Mouse (Mus musculus) heart, embryonic 10.5 days (tissue): ENCODE results near the gene Padi2. TPM values are rescaled to one million over a fixed set of nuclear protein-coding genes. Genes with fewer than 3 reads are reported as not detected.

ENCODE experiments used
- DNase-seq: peaks from one replicate; pipeline ENCODE4 v3.0.0-alpha.2; 2017; ENCODE audit warnings: low spot score
- H3K27ac ChIP-seq: fragments of 300-500 bp; sonication (generic); 2 replicates; pipeline ENCODE4 v1.5.1; 2016; ENCODE audit warnings: mild to moderate bottlenecking
- H3K27me3 ChIP-seq: fragments of 300-500 bp; sonication (generic); 2 replicates; pipeline ENCODE4 v1.6.1; 2016; ENCODE audit warnings: mild to moderate bottlenecking; ENCODE audit not compliant: poor library complexity, insufficient read depth, severe bottlenecking
- H3K36me3 ChIP-seq: fragments of 300-500 bp; sonication (generic); 2 replicates; pipeline ENCODE4 v1.6.1; 2016; ENCODE audit warnings: mild to moderate bottlenecking, moderate library complexity
- H3K4me1 ChIP-seq: fragments of 300-500 bp; sonication (generic); 2 replicates; pipeline ENCODE4 v1.6.1; 2016; ENCODE audit warnings: mild to moderate bottlenecking
- H3K4me3 ChIP-seq: fragments of 300-500 bp; sonication (generic); 2 replicates; pipeline ENCODE4 v1.5.1; 2016; ENCODE audit warnings: mild to moderate bottlenecking, moderate library complexity
- H3K9me3 ChIP-seq: fragments of 300-500 bp; sonication (generic); 2 replicates; pipeline ENCODE4 v1.6.1; 2016; ENCODE audit warnings: mild to moderate bottlenecking, moderate library complexity
- WGBS: fragments of 180-500 bp; shearing (Covaris S2); methylation state at CpG from one replicate; pipeline ENCODE4 v1.1.7; 2016; 5-methylcytosine and 5-hydroxymethylcytosine counted together
- polyA plus RNA-seq: library from polyadenylated mRNA; unstranded; fragments of >200 nt; fragmentation: Nextera tagmentation; extraction: Ambion mirVana; gene quantifications from 2 replicates; pipeline ENCODE4 v1.2.1, GENCODE M21; 2016

Gene Padi2
- polyA plus RNA-seq, 1 experiment from 2014 or later: 2.9 TPM

DNA sequence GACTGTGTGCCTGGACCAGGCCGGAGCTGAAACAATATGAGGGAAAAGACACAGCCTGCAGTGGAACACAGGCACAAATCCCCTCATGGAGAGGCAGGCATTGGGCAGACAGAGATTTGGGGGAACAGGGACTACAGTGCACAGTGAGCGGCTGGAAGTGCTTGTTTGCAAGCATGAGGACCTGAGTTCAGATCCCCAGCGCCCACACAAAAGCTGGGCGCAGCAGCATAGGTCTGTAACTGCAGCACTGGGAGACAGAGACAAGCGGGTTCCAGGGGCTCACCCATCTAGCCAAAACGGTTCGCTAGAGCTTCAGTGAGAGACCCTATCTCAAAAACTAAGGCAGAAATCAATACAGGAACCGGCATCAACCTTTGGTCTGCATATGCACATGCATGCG lies 7.4 kb downstream of the Padi2 start:
- DNase-seq: peak; percentile 59
- WGBS: 86% methylated on average over 9 of the region's 9 CpGs
- Histone ChIP-seq H3K9me3 (no peaks in the 10 kb centered on the region), H3K4me3 (no peak overlapping the region), H3K27me3 (peaks cover 35% of the 10 kb centered on the region), H3K27ac (no peak overlapping the region), H3K36me3 (no peaks in the 10 kb centered on the region), H3K4me1 (peaks cover 16% of the 10 kb centered on the region)

DNA sequence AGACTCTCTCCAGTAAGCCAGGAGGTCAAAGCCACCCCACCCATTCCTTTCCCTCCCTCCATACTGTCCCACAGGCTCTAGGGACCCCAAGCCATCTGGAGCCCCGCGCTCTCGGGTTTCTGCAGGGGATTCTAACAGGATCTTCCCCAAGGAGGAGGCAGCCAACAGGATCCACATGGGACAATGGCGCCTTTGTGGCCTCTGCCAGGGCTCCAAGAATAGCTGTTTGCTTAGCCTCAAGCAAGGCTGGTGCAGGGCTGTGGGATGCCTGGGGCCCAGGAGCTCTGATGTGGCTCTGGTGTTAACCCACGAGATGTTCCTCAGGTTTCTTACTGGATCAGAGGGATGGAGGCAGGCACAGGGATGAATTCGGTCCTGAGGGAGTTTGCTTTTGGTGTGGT lies 8.6 kb downstream of the Padi2 start:
- no peaks in the 10 kb centered on the region for H3K36me3 ChIP-seq
- 61% methylated on average over 6 of the region's 6 CpGs for WGBS
- H3K27me3 ChIP-seq: peaks cover 27% of the 10 kb centered on the region; the same call in 1 of the 2 replicates
- H3K4me3 ChIP-seq: no peak overlapping the region
- peak; percentile 75 for DNase-seq
- H3K27ac ChIP-seq: peak overlapping the region; percentile 10; the same call in 1 of the 2 replicates
- H3K4me1 ChIP-seq: peaks cover 22% of the 10 kb centered on the region
- no peaks in the 10 kb centered on the region for H3K9me3 ChIP-seq

DNA sequence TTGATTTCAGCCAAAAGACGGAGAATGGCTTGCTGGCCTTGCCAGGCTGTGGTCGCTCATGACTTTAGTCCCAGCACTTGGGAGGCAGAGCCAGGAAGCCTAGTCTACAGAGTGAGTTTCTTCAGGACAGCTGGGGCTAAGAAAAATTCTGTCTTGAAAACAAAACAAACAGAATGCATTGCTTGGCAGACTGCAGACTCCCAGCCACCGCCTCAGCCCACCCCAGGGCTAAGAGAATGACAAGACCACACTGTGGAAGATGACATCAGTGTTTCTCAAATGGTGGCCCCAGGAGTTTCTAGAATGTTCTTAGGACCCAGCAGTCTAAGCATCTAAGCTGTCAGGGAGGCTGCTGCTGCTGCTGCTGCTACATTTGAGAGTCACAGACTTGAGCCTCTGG lies 9.1 kb downstream of the Padi2 start:
- Histone ChIP-seq H3K9me3 (no peaks in the 10 kb centered on the region), H3K36me3 (no peaks in the 10 kb centered on the region), H3K4me3 (no peak overlapping the region), H3K27me3 (peaks cover 23% of the 10 kb centered on the region; the same call in 1 of the 2 replicates), H3K27ac (no peak overlapping the region), H3K4me1 (peaks cover 22% of the 10 kb centered on the region)
- WGBS: 74% methylated on average over 3 of the region's 3 CpGs
- DNase-seq: no peak

DNA sequence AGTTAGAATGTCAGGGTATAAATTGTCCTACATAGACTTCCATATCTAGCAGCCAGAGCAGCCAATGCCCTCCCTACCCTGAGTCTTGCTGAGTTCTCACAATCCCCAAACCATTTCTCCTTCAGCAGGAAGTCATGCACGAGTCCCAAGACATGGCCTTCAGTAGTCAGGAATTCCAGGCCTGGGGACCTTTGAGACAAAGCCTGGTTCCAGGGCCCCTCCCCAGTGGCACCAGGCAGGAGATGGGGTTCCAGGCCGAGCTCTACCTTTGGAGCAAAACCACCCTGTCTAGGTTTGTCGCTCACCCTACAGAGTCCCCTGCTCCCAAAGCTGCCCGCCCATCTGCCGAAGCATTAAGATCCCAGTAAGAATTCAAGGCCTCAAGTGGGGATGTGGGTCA lies 10.2 kb downstream of the Padi2 start:
- H3K27me3 ChIP-seq: peaks cover 14% of the 10 kb centered on the region; the same call in 1 of the 2 replicates
- no peak overlapping the region for H3K4me3 ChIP-seq
- H3K36me3 ChIP-seq: no peaks in the 10 kb centered on the region
- H3K4me1 ChIP-seq: peaks cover 17% of the 10 kb centered on the region
- WGBS: 86% methylated on average over 5 of the region's 5 CpGs
- peak; percentile 53 for DNase-seq
- no peaks in the 10 kb centered on the region for H3K9me3 ChIP-seq
- H3K27ac ChIP-seq: no peak overlapping the region

DNA sequence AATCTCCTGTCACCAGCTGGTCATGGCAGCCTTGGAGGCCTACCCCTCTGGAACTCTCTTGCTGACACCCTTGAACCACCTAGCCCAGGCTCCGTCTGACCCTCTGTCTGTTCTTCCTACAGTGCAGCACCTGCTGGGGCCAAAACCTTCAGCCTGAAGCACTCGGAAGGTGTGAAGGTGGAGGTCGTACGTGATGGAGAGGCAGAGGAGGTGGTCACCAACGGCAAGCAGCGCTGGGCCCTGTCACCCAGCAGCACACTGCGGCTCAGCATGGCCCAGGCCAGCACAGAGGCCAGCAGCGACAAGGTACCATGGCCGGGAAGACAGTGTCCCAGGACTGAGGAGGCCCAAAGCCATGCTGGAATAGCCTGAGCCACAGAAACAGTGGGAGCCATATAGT lies 11.3 kb downstream of the Padi2 start:
- peak; percentile 73 for DNase-seq
- 80% methylated on average over 9 of the region's 9 CpGs for WGBS

DNA sequence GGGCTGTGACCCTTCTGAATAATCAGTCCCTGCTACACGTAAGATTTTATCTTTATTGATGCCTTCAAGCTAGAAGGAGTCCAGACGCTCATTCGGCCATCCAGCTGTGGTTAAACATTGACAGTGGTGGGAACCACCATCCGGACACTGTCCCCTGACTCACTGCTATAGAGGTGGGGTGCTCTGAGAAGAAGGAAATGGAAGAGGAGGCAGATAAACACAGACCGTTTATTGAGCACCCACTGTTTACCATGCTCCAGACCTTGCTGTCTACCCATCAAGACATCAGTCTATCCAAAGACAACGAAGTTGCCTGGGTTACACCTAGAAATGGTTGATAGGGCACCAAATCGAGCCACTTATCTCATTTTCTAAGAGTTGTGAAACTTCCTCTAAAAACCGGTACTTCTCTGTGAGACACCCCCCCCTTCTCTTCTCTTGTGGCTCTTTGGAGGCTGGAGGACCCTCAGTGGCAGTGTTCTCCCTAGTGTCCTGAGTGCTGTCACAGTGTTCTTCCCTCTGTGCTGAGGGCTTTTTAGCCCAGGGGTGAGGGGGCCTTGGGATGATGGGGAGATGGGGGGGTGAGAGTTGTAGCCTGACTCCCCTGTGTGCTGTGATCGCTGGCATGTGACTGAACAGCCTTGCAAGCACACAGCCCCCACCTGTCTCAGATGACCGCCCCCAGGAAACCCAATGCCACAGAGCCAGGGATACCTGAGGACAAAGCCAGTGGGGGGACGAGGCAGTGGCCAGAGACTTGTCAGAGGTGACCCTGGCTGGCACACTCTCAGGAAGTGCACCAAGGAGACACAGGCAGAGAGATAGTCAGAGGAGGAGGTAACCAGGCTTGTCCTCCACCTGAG lies 14.1 kb downstream of the Padi2 start:
- H3K27ac ChIP-seq: 0 out of 2 replicates have a peak overlapping the region, but pooled peaks have one; percentile 29
- 0 out of 2 replicates have a peak, but pooled peaks cover 4% of the 10 kb centered on the region for H3K27me3 ChIP-seq
- no peaks in the 10 kb centered on the region for H3K9me3 ChIP-seq
- no peak for DNase-seq
- no peak overlapping the region for H3K4me3 ChIP-seq
- peaks cover 42% of the 10 kb centered on the region for H3K4me1 ChIP-seq
- 59% methylated on average over 11 of the region's 11 CpGs for WGBS
- no peaks in the 10 kb centered on the region for H3K36me3 ChIP-seq

More for the DNA sequence above, 11.3 kb downstream of the Padi2 start:
- peaks cover 29% of the 10 kb centered on the region for H3K4me1 ChIP-seq
- no peaks in the 10 kb centered on the region for H3K9me3 ChIP-seq
- no peak overlapping the region for H3K27ac ChIP-seq
- H3K27me3 ChIP-seq: 0 out of 2 replicates have a peak, but pooled peaks cover 4% of the 10 kb centered on the region
- H3K36me3 ChIP-seq: no peaks in the 10 kb centered on the region
- no peak overlapping the region for H3K4me3 ChIP-seq

DNA sequence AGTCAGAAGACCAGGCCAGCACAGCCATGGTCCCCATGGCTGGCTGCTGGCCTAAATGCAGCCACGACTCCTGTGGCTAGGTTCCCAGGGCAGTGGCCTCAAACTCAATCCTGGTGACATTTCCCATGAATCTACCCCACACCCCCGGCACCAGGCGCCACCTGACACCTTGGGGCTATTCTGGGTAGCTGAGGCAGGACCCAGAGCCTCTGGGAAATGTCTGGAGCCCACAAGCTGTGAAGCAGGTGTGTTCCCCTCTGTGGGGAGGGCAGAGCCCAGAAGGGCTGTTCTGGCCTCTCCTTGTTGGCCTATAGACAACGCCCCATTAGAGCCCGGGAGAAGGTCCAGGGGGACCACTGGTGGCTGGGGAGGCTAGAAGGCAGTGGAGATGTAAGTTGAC lies 16.4 kb downstream of the Padi2 start:
- peak overlapping the region; percentile 57; the same call in 1 of the 2 replicates for H3K27ac ChIP-seq
- no peaks in the 10 kb centered on the region for H3K9me3 ChIP-seq
- no peak for DNase-seq
- 75% methylated on average over 5 of the region's 5 CpGs for whole genome bisulfite sequencing
- H3K36me3 ChIP-seq: no peaks in the 10 kb centered on the region
- peaks cover 62% of the 10 kb centered on the region for H3K4me1 ChIP-seq
- 0 out of 2 replicates have a peak, but pooled peaks cover 4% of the 10 kb centered on the region for H3K27me3 ChIP-seq
- H3K4me3 ChIP-seq: no peak overlapping the region

DNA sequence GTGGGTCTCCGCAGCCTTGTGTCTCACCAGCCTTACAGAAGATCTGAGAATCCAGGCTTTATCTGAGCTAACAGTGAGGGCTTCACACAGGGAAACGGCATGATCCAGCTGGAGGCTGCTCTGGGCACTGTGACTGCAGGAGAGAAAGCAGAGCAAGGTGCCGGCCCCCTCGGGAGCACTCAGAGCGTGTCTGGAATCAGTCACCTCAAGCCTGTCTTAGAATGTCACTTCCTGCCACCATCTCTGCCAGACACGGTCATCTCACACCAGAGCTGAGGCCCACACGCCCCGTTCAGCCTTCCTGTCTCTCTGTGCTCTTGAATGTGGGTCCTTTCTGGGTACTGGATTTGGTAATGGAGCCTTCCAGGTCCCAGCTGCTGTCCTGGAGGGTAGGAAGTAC lies 19.5 kb downstream of the Padi2 start:
- peaks cover 83% of the 10 kb centered on the region for H3K4me1 ChIP-seq
- H3K27me3 ChIP-seq: no peaks in the 10 kb centered on the region
- no peaks in the 10 kb centered on the region for H3K9me3 ChIP-seq
- peak overlapping the region; percentile 84 for H3K27ac ChIP-seq
- peak overlapping the region; percentile 8; the same call in 1 of the 2 replicates for H3K4me3 ChIP-seq
- no peak for DNase-seq
- WGBS: 18% methylated on average over 8 of the region's 8 CpGs
- H3K36me3 ChIP-seq: no peaks in the 10 kb centered on the region

DNA sequence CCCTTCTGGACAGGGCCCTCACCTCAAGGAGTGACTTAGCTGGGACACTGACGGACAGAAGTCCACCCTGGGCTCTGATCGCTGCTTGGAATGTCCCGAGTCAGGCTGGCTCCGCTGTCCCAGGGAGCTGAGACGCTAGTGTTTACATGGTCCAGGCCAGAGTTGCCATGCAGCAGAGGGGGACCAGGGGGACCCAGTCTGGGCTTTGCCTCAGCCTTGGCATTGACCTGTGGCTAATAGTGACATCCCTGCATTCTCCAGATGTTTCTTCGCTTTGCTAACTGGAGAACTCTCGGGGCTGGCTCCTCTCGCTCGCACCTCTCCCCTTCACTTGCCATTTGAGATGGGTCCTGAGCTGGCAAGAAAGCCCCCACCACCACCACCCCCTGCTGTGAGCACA lies 22.2 kb downstream of the Padi2 start:
- Histone ChIP-seq H3K27me3 (no peaks in the 10 kb centered on the region), H3K4me1 (peaks cover 79% of the 10 kb centered on the region), H3K36me3 (no peaks in the 10 kb centered on the region), H3K4me3 (no peak overlapping the region), H3K27ac (peak overlapping the region; percentile 72; the same call in 1 of the 2 replicates), H3K9me3 (no peaks in the 10 kb centered on the region)
- 69% methylated on average over 9 of the region's 9 CpGs for WGBS
- DNase-seq: no peak

DNA sequence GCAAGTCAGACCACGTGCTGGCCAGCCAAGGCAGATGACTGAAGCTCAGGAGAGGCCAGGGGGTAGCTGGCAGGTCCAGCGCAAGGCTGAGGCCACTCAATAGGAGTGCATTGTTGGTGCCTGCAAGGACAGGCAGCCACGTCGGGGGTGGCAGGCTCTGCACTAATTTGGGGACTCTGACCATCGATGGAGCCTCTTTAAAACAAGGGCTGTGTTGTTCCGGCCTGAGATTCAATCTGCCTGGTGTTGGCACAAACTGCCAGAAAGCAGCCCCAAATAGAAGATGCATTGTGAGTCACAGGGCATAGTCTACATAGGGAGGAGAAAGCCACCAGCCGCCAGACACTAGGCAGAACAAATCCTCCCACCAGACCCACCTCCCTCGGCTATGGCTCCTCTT lies 23.6 kb downstream of the Padi2 start:
- WGBS: 52% methylated on average over 8 of the region's 8 CpGs
- no peak overlapping the region for H3K4me3 ChIP-seq
- no peak for DNase-seq
- peak overlapping the region; percentile 26; the same call in 1 of the 2 replicates for H3K27ac ChIP-seq
- H3K36me3 ChIP-seq: no peaks in the 10 kb centered on the region
- no peaks in the 10 kb centered on the region for H3K9me3 ChIP-seq
- peaks cover 67% of the 10 kb centered on the region for H3K4me1 ChIP-seq
- no peaks in the 10 kb centered on the region for H3K27me3 ChIP-seq

DNA sequence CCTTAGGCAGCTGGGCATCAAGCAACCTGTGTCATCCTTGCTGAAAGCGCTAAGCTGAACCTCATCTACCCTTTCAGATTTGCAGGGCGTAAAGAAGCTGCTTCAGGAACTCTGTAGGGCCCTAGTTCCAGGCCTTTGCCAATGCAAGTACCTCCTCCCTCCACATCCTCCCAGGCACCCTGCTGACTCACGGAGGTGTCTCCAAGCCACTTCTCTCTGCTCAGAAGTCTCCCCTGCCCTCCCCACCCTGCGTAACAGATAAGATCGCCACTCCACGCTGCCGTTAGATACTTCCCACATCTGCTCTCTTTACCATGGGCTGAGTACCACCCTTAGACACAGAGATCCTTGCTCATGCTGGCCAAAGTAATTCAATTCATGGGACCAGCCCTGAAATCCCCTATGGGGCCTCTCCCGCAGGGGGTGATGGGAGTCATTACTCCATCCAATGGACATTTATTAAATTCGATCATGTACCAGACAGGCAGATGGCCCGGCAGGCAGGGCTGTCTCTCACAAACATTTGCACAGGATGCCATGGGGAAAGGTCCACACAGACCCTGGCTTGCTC lies 24.8 kb downstream of the Padi2 start:
- H3K27ac ChIP-seq: peak overlapping the region; percentile 37; the same call in 1 of the 2 replicates
- H3K27me3 ChIP-seq: no peaks in the 10 kb centered on the region
- WGBS: 50% methylated on average over 10 of the region's 10 CpGs
- no peak overlapping the region for H3K4me3 ChIP-seq
- H3K36me3 ChIP-seq: no peaks in the 10 kb centered on the region
- no peak for DNase-seq
- H3K9me3 ChIP-seq: no peaks in the 10 kb centered on the region
- peaks cover 55% of the 10 kb centered on the region for H3K4me1 ChIP-seq

DNA sequence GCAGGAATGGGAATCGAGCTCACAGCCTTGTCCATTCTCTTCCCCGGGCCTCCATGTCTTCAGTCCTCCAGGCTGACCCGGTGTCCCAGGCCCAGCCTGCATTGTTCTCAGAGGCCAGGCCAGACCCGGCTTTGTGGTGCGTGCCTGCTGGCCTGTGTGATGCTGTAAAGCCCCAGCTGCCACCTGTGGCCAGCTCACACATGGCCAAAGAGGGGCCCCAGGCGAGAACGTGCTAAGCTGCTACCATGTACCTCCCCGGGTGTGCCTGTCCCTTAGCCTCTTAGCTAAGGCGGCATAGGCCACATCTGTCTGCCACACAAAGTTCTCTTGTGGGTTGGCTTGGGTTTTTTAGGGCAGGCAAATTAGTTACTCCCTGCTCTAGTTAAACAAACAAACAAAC lies 29.5 kb downstream of the Padi2 start:
- no peaks in the 10 kb centered on the region for H3K36me3 ChIP-seq
- peaks cover 7% of the 10 kb centered on the region for H3K9me3 ChIP-seq
- H3K4me1 ChIP-seq: peaks cover 13% of the 10 kb centered on the region
- no peak overlapping the region for H3K27ac ChIP-seq
- DNase-seq: no peak
- no peaks in the 10 kb centered on the region for H3K27me3 ChIP-seq
- H3K4me3 ChIP-seq: no peak overlapping the region
- WGBS: 85% methylated on average over 9 of the region's 9 CpGs

DNA sequence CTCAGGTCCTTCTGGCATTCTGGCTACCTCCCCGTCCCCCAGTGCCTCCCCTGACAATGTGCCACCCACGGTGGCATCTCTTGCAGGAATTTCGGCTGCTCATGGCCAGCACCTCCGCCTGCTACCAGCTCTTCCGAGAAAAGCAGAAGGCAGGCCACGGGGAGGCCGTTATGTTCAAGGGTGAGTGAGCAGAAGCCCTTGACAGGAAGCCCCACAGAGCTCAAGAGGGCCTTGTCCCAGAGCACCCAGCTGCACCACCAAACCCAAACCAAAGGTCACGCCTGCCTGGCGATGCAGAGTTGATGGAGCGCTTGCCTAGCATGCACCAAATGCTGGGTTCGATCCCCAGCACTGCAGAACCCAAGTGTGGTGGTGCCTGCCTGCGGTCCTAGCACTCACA lies 38.2 kb downstream of the Padi2 start:
- H3K27ac ChIP-seq: no peak overlapping the region
- peaks cover 5% of the 10 kb centered on the region; the same call in 1 of the 2 replicates for H3K9me3 ChIP-seq
- H3K36me3 ChIP-seq: no peaks in the 10 kb centered on the region
- 0 out of 2 replicates have a peak, but pooled peaks cover 7% of the 10 kb centered on the region for H3K4me1 ChIP-seq
- H3K27me3 ChIP-seq: peaks cover 3% of the 10 kb centered on the region; the same call in 1 of the 2 replicates
- no peak overlapping the region for H3K4me3 ChIP-seq
- WGBS: 89% methylated on average over 12 of the region's 12 CpGs
- no peak for DNase-seq
